Mouse (Mus musculus) MEL (cell line): ENCODE measurements around the gene Fryl. TPM values are rescaled to one million over a fixed set of nuclear protein-coding genes. Genes with fewer than 3 reads are reported as not detected.

Experiments used
- DNase-seq: peaks from one replicate; pipeline ENCODE4 v3.0.0; 2011; ENCODE audit warnings: low read depth, low spot score
- H3K27ac ChIP-seq: 2 replicates; pipeline ENCODE4 v1.5.1; 2012; ENCODE audit warnings: low read depth, mild to moderate bottlenecking, control low read depth, low read length, moderate library complexity; ENCODE audit not compliant: control insufficient read depth
- H3K27me3 ChIP-seq, 2 experiments: fragments of 150-350 bp in 1 of 2; sonication (generic) in 1 of 2; 2 replicates each; pipeline ENCODE4 v1.6.1; 2012; ENCODE audit warnings: low read length in 2 of 2, mild to moderate bottlenecking in 2 of 2, improper control_type of control experiment in 1 of 2, moderate library complexity in 1 of 2; ENCODE audit not compliant: insufficient read depth in 2 of 2, control insufficient read depth in 1 of 2
- H3K36me3 ChIP-seq, 2 experiments: 2 replicates each; pipeline ENCODE4 v1.6.1; 2012 to 2014; ENCODE audit warnings: low read length in 2 of 2, improper control_type of control experiment in 1 of 2, inconsistent platforms in 1 of 2, mild to moderate bottlenecking in 1 of 2; ENCODE audit not compliant: insufficient read depth in 2 of 2, control insufficient read depth in 1 of 2
- H3K4me1 ChIP-seq, 2 experiments: fragments of 150-350 bp in 1 of 2; sonication (generic) in 1 of 2; 2 replicates each; pipeline ENCODE4 v1.6.1; 2012; ENCODE audit warnings: low read length in 2 of 2, improper control_type of control experiment in 1 of 2, mild to moderate bottlenecking in 1 of 2; ENCODE audit not compliant: insufficient read depth in 2 of 2, control insufficient read depth in 1 of 2
- H3K4me3 ChIP-seq, 2 experiments: fragments of 150-350 bp in 1 of 2; sonication (generic) in 1 of 2; 2 replicates each; pipeline ENCODE4 v1.5.1; 2012; ENCODE audit warnings: low read depth in 2 of 2, low read length in 2 of 2, mild to moderate bottlenecking in 2 of 2, moderate library complexity in 2 of 2, control low read depth in 1 of 2, improper control_type of control experiment in 1 of 2; ENCODE audit not compliant: control insufficient read depth in 1 of 2, insufficient read depth in 1 of 2
- H3K79me2 ChIP-seq: 2 replicates; pipeline ENCODE4 v1.6.1; 2012; ENCODE audit warnings: mild to moderate bottlenecking, low read length, moderate library complexity; ENCODE audit not compliant: control insufficient read depth, poor library complexity, insufficient read depth
- H3K9ac ChIP-seq: 2 replicates; pipeline ENCODE4 v1.6.1; 2012; ENCODE audit warnings: low read depth, mild to moderate bottlenecking, control low read depth, low read length, moderate library complexity; ENCODE audit not compliant: control insufficient read depth, poor library complexity, severe bottlenecking
- H3K9me3 ChIP-seq: fragments of 150-350 bp; sonication (generic); replicated peaks from 2 replicates; pipeline ENCODE4 v1.6.1; 2012; ENCODE audit warnings: mild to moderate bottlenecking, low read length, improper control_type of control experiment, moderate library complexity; ENCODE audit not compliant: insufficient read depth
- BHLHE40 ChIP-seq: IDR thresholded peaks from 2 replicates; pipeline ENCODE4 v1.6.1; 2012; ENCODE audit warnings: low read depth, mild to moderate bottlenecking, inconsistent platforms, low read length, improper control_type of control experiment, borderline replicate concordance
- CHD1 ChIP-seq: IDR thresholded peaks from 2 replicates; pipeline ENCODE4 v1.6.1; 2012; ENCODE audit warnings: low read depth, mild to moderate bottlenecking, inconsistent platforms, low read length, improper control_type of control experiment
- CHD2 ChIP-seq: IDR thresholded peaks from 2 replicates; pipeline ENCODE4 v1.6.1; 2011; ENCODE audit warnings: low read length, improper control_type of control experiment
- E2F4 ChIP-seq: IDR thresholded peaks from 2 replicates; pipeline ENCODE4 v1.6.1; 2011; ENCODE audit warnings: low read depth, low read length, improper control_type of control experiment, borderline replicate concordance
- GABPA ChIP-seq: IDR thresholded peaks from 2 replicates; pipeline ENCODE4 v1.6.1; 2012; ENCODE audit warnings: low read depth, mild to moderate bottlenecking, inconsistent platforms, low read length, improper control_type of control experiment, moderate library complexity
- GATA1 ChIP-seq: IDR thresholded peaks from 2 replicates; pipeline ENCODE4 v1.6.1; 2011; ENCODE audit warnings: low read depth, low read length, improper control_type of control experiment
- JUND ChIP-seq: IDR thresholded peaks from 2 replicates; pipeline ENCODE4 v1.6.1; 2011; ENCODE audit warnings: low read depth, mild to moderate bottlenecking, improper control_type of control experiment, low read length
- KAT2A ChIP-seq: conservative IDR thresholded peaks from 2 replicates; pipeline ENCODE4 v1.6.1; 2012; ENCODE audit warnings: low read depth, low read length, improper control_type of control experiment, inconsistent platforms
- MAX ChIP-seq: IDR thresholded peaks from 2 replicates; pipeline ENCODE4 v1.6.1; 2011; ENCODE audit warnings: low read length, improper control_type of control experiment
- MYB ChIP-seq: IDR thresholded peaks from 2 replicates; pipeline ENCODE4 v1.6.1; 2011; ENCODE audit warnings: mild to moderate bottlenecking, low read depth, low read length, improper control_type of control experiment
- POLR2A ChIP-seq, 2 experiments: IDR thresholded peaks; 2 replicates each; pipeline ENCODE4 v1.6.1; 2011 to 2012; ENCODE audit warnings: low read length in 2 of 2, mild to moderate bottlenecking in 2 of 2, control low read depth in 1 of 2, improper control_type of control experiment in 1 of 2, low read depth in 1 of 2, moderate library complexity in 1 of 2; ENCODE audit not compliant: control insufficient read depth in 1 of 2, insufficient read depth in 1 of 2, poor library complexity in 1 of 2
- POLR2AphosphoS2 ChIP-seq: IDR thresholded peaks from 2 replicates; pipeline ENCODE4 v1.6.1; 2011; ENCODE audit warnings: low read length, improper control_type of control experiment
- RAD21 ChIP-seq: IDR thresholded peaks from 2 replicates; pipeline ENCODE4 v1.6.1; 2011; ENCODE audit warnings: mild to moderate bottlenecking, low read depth, low read length, improper control_type of control experiment
- RCOR1 ChIP-seq: IDR thresholded peaks from 2 replicates; pipeline ENCODE4 v1.6.1; 2012; ENCODE audit warnings: low read depth, mild to moderate bottlenecking, inconsistent platforms, low read length, improper control_type of control experiment
- SIN3A ChIP-seq: IDR thresholded peaks from 2 replicates; pipeline ENCODE4 v1.6.1; 2012; ENCODE audit warnings: low read length, improper control_type of control experiment, inconsistent platforms
- SMC3 ChIP-seq: IDR thresholded peaks from 2 replicates; pipeline ENCODE4 v1.6.1; 2011; ENCODE audit warnings: low read depth, low read length, improper control_type of control experiment
- TAL1 ChIP-seq: IDR thresholded peaks from 2 replicates; pipeline ENCODE4 v1.6.1; 2012; ENCODE audit warnings: mild to moderate bottlenecking, inconsistent platforms, low read length, moderate library complexity, mixed read lengths
- TBP ChIP-seq: IDR thresholded peaks from 2 replicates; pipeline ENCODE4 v1.8.0; 2011; ENCODE audit warnings: low read depth, low read length, improper control_type of control experiment
- TCF12 ChIP-seq: IDR thresholded peaks from 2 replicates; pipeline ENCODE4 v1.6.1; 2014; ENCODE audit warnings: low read depth, mild to moderate bottlenecking, inconsistent platforms, low read length, improper control_type of control experiment, moderate library complexity
- UBTF ChIP-seq: IDR thresholded peaks from 2 replicates; pipeline ENCODE4 v1.6.1; 2012; ENCODE audit warnings: low read depth, mild to moderate bottlenecking, inconsistent platforms, low read length, improper control_type of control experiment, moderate library complexity, borderline replicate concordance; ENCODE audit not compliant: insufficient read depth
- USF2 ChIP-seq, 2 experiments: IDR thresholded peaks; 2 replicates each; pipeline ENCODE4 v1.6.1; 2011 to 2012; ENCODE audit warnings: improper control_type of control experiment in 2 of 2, low read length in 2 of 2, borderline replicate concordance in 1 of 2, inconsistent platforms in 1 of 2, low read depth in 1 of 2, mild to moderate bottlenecking in 1 of 2; ENCODE audit not compliant: insufficient read depth in 1 of 2
- ZC3H11A ChIP-seq: IDR thresholded peaks from 2 replicates; pipeline ENCODE4 v1.6.1; 2012; ENCODE audit warnings: low read depth, mild to moderate bottlenecking, inconsistent platforms, low read length, improper control_type of control experiment
- ZKSCAN1 ChIP-seq: IDR thresholded peaks from 2 replicates; pipeline ENCODE4 v1.6.1; 2012; ENCODE audit warnings: low read depth, mild to moderate bottlenecking, inconsistent platforms, low read length, improper control_type of control experiment, moderate library complexity
- ZMIZ1 ChIP-seq: IDR thresholded peaks from 2 replicates; pipeline ENCODE4 v1.6.1; 2012; ENCODE audit warnings: low read depth, mild to moderate bottlenecking, inconsistent platforms, low read length, improper control_type of control experiment, moderate library complexity
- ZNF384 ChIP-seq: IDR thresholded peaks from 2 replicates; pipeline ENCODE4 v1.6.1; 2012; ENCODE audit warnings: low read depth, mild to moderate bottlenecking, inconsistent platforms, low read length, improper control_type of control experiment
- polyA plus RNA-seq, 2 experiments: library from polyadenylated mRNA; stranded (reverse) in 1 of 2; unstranded in 1 of 2; fragments of >175 nt in 1 of 2; fragments of >200 nt in 1 of 2; gene quantifications; 2 replicates each; pipeline versions ENCODE4 v1.2.1 to v1.2.4; 2012; ENCODE audit warnings: low replicate concordance in 2 of 2, low read depth in 1 of 2; ENCODE audit not compliant: insufficient read length in 2 of 2, insufficient read depth in 1 of 2, missing spikeins in 1 of 2
- total RNA-seq: library from RNA; depleted of rRNA; stranded (reverse); fragments of 300-350 nt; gene quantifications from 2 replicates; pipeline ENCODE4 v1.2.3, GENCODE M21; 2012

Fryl gene
- total and polyA plus RNA-seq, 3 experiments = 18.8 to 188 (median 39.7) TPM

- no peaks in the 10 kb centered on the region for H3K27me3 ChIP-seq
- no peaks in the 10 kb centered on the region for H3K79me2 ChIP-seq
- no peak overlapping the region for H3K27ac ChIP-seq
- H3K9ac ChIP-seq = no peak overlapping the region
- H3K4me1 ChIP-seq = no peaks in the 10 kb centered on the region
- no peak overlapping the region for H3K4me3 ChIP-seq
- TF ChIP-seq UBTF (no peak), TBP (no peak), USF2 (IDR thresholded peaks at IDR 0.05; ENCODE audit: borderline replicate concordance in 1 of 2, insufficient read depth in 1 of 2, low read depth in 1 of 2, low read length in 2 of 2) (no peak), MYB (no peak), SIN3A (no peak), CHD2 (no peak), ZNF384 (no peak), GABPA (no peak), POLR2AphosphoS2 (no peak), MAX (no peak), E2F4 (no peak), GATA1 (no peak), POLR2A (IDR thresholded peaks at IDR 0.05; ENCODE audit: control insufficient read depth in 1 of 2, insufficient read depth in 1 of 2, low read depth in 1 of 2, low read length in 2 of 2, poor library complexity in 1 of 2) (no peak), TAL1 (no peak), SMC3 (no peak), CHD1 (no peak), TCF12 (no peak)
- DNase-seq = no peak
- H3K9me3 ChIP-seq = no peaks in the 10 kb centered on the region
- no peaks in the 10 kb centered on the region; a peak in 1 of 4 replicates for H3K36me3 ChIP-seq
Measured at GRCm38 (mm10) chr5:73112331-73112730, 144.1 kb downstream of the Fryl start.

DNA sequence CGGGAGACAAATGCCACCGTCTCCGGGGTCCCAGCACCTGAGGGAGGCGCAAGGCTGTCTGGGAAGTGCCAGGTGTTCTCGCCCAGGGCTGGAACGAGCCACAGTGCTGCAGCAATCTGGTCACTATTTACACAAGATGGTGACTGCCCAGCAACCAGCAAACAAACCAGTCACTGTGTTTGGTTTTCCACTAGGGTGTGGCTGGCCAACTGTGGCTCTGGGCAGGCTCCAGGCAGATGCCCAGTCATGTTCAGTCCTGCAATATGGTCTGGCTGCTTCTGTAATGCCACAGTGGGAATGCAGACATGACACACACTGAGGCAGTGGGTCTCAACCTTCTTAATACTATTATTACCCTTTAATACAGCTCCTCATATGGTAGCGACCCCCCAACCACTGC, 152.8 kb downstream of the Fryl start:
- no peak for DNase-seq
- TF ChIP-seq TBP (no peak), ZKSCAN1 (no peak), ZMIZ1 (no peak), KAT2A (no peak), E2F4 (no peak), RAD21 (no peak), ZC3H11A (no peak), MYB (no peak), CHD1 (no peak), ZNF384 (no peak), BHLHE40 (no peak), MAX (no peak), JUND (no peak), RCOR1 (no peak)
- H3K36me3 ChIP-seq = peaks cover 0 to 5% of the 10 kb centered on the region in 2 experiments; a peak in 2 of 4 replicates
- no peak overlapping the region for H3K27ac ChIP-seq
- H3K79me2 ChIP-seq = no peaks in the 10 kb centered on the region
- no peaks in the 10 kb centered on the region for H3K27me3 ChIP-seq
- no peaks in the 10 kb centered on the region for H3K4me1 ChIP-seq
- no peak overlapping the region for H3K9ac ChIP-seq
- H3K4me3 ChIP-seq = no peak overlapping the region
- no peaks in the 10 kb centered on the region for H3K9me3 ChIP-seq
